Mouse (Mus musculus) stomach, embryonic 16.5 days (tissue): ENCODE results near the gene Abr. TPM values are rescaled to one million over a fixed set of nuclear protein-coding genes. Genes with fewer than 3 reads are reported as not detected.

ENCODE experiments used
- ATAC-seq: fragments of 200-750 bp; cut with Nextera tagmentation; 2 replicates; pipeline ENCODE4 v1.8.0; 2017; ENCODE audit warnings: moderate number of reproducible peaks, moderate TSS enrichment; ENCODE audit not compliant: insufficient read depth, low FRiP score
- H3K27ac ChIP-seq: fragments of 300-500 bp; sonication (generic); 2 replicates; pipeline ENCODE4 v1.5.1; 2014; ENCODE audit warnings: low read length
- H3K27me3 ChIP-seq: fragments of 300-500 bp; sonication (generic); 2 replicates; pipeline ENCODE4 v1.6.1; 2014; ENCODE audit warnings: low read length, control low read depth, mixed read lengths; ENCODE audit not compliant: control insufficient read depth, insufficient read depth
- H3K36me3 ChIP-seq: fragments of 300-500 bp; sonication (generic); 2 replicates; pipeline ENCODE4 v1.6.1; 2014; ENCODE audit warnings: low read length; ENCODE audit not compliant: control insufficient read depth, insufficient read depth
- H3K4me1 ChIP-seq: fragments of 300-500 bp; sonication (generic); 2 replicates; pipeline ENCODE4 v1.6.1; 2014; ENCODE audit warnings: low read length, control low read depth, mixed read lengths; ENCODE audit not compliant: control insufficient read depth, insufficient read depth
- H3K4me2 ChIP-seq: fragments of 300-500 bp; sonication (generic); 2 replicates; pipeline ENCODE4 v1.6.1; 2014; ENCODE audit warnings: low read depth, low read length, mixed read lengths
- H3K4me3 ChIP-seq: fragments of 300-500 bp; sonication (generic); replicated peaks from 2 replicates; pipeline ENCODE4 v1.5.1; 2014; ENCODE audit warnings: mild to moderate bottlenecking, low read length
- H3K9ac ChIP-seq: fragments of 300-500 bp; sonication (generic); 2 replicates; pipeline ENCODE4 v1.6.1; 2014; ENCODE audit warnings: low read length
- H3K9me3 ChIP-seq: fragments of 300-500 bp; sonication (generic); replicated peaks from 2 replicates; pipeline ENCODE4 v1.6.1; 2016; ENCODE audit warnings: low read length, control low read depth; ENCODE audit not compliant: control insufficient read depth
- WGBS: fragments of 180-500 bp; shearing (Covaris S2); extraction: QIAGEN DNeasy Blood & Tissue Kit; methylation state at CpG from one replicate; pipeline ENCODE4 v1.1.7; 2014; 5-methylcytosine and 5-hydroxymethylcytosine counted together
- polyA plus RNA-seq: library from polyadenylated mRNA; unstranded; fragments of >200 nt; fragmentation: Nextera tagmentation; extraction: Ambion mirVana; gene quantifications from 2 replicates; pipeline ENCODE4 v1.2.1, GENCODE M21; 2015

Gene Abr
- polyA plus RNA-seq, 1 experiment from 2014 or later: 28.8 TPM

DNA sequence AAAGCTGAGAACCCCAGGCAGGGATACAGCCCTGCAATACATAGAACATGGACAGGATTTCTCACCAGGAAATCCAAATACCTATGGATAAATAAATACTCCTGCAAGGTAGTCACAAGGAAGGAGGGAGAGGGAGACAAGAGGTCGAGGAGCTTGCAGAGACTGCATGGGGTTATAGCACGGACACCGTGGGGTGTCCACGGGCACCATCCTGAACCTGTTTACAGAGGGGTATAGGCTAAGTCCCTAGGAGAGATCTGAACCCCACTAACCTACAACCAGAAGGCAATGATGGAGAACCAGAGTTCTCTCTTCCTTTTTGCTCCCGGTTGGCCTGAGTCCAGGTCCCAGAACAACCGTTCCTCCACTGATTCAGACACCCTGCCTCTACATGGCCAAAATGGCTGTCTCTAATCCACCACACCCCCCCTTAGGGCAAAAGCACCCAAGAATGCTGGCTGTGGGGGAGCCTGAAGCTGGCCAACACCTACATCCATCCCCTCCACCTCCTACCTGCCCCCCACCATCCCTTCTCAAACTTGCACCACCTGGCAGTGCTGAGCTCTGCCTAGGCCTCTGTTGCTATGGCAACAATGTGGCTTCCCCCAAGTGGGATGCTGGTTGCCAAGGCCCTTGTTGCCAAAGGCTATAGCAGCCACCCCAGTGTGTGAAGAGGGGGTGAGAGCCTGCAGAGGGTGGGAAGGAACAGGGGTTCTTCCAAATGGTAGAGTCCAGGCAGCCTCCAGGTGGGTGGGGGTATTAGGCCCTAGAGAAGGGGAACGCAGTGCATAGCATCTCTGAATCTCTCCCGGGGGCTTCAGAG lies 114.6 kb downstream of the Abr start:
- Histone ChIP-seq H3K9ac (no peak overlapping the region), H3K9me3 (no peaks in the 10 kb centered on the region), H3K36me3 (no peaks in the 10 kb centered on the region), H3K4me2 (no peak overlapping the region), H3K4me3 (no peak overlapping the region), H3K4me1 (no peaks in the 10 kb centered on the region; the same call in 1 of the 2 replicates), H3K27me3 (no peaks in the 10 kb centered on the region), H3K27ac (no peak overlapping the region)
- no peak for ATAC-seq
- WGBS: 78% methylated on average over 8 of the region's 8 CpGs

DNA sequence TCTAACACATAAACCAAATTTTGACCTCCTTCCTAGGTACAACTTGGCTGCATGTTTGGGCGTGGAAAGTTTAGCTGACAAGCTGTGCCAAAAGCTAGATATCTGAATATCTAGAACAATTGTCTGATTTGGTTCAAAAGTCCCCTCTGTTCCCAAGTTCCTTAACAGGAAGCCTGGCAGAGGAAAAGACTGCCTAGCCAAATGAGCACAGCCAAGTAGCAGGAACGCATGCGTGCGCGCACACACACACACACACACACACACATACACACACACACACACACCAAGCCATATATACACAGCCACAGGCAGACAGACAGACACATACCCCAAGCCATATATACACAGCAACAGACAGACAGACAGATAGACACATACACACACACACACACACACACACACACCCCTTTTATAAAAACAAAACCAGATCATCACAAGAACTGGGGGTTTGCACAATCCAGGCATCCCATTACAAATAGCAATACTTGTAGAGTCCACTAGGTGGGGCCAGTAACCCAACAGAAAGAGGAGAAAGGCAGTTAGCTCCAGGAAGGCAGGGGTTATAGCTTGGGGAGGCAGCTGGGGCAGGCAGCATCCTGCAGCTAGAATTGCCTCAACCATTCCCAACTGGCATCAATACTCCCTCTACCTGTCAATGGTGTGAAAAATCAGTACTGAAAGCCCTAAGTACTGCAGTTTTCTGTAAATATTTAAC lies 115.4 kb downstream of the Abr start:
- H3K9me3 ChIP-seq: no peaks in the 10 kb centered on the region
- no peaks in the 10 kb centered on the region for H3K27me3 ChIP-seq
- WGBS: 81% methylated on average over 5 of the region's 5 CpGs
- no peaks in the 10 kb centered on the region; the same call in 1 of the 2 replicates for H3K4me1 ChIP-seq
- no peak overlapping the region for H3K4me2 ChIP-seq
- no peaks in the 10 kb centered on the region for H3K36me3 ChIP-seq
- H3K4me3 ChIP-seq: no peak overlapping the region
- no peak overlapping the region for H3K9ac ChIP-seq
- no peak overlapping the region for H3K27ac ChIP-seq
- no peak for ATAC-seq

DNA sequence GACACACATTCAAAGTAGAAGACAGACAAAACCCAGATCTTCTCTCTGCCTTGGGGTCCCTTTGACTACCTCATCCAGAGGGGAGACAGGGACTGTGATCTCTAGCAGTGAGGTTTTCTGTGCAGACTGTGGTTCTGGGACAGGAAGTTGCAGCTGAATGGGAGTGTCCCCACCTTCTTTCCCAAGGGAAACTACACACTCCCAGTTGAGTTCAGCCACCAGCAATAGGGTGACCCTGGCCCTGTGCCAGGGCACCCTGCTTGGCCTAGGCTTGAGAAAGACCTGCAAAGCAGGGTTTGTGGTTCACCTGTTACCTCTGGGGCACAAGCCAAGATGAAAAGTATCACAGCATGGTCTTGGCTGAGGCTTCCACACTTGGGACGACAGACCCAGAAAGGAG lies 117.0 kb downstream of the Abr start:
- Histone ChIP-seq H3K27me3 (no peaks in the 10 kb centered on the region), H3K36me3 (no peaks in the 10 kb centered on the region), H3K9ac (no peak overlapping the region), H3K9me3 (no peaks in the 10 kb centered on the region), H3K4me1 (no peaks in the 10 kb centered on the region; the same call in 1 of the 2 replicates), H3K4me3 (no peak overlapping the region), H3K4me2 (no peak overlapping the region), H3K27ac (no peak overlapping the region)
- WGBS: 95% methylated on average over 1 of the region's 1 CpGs
- no peak for ATAC-seq

DNA sequence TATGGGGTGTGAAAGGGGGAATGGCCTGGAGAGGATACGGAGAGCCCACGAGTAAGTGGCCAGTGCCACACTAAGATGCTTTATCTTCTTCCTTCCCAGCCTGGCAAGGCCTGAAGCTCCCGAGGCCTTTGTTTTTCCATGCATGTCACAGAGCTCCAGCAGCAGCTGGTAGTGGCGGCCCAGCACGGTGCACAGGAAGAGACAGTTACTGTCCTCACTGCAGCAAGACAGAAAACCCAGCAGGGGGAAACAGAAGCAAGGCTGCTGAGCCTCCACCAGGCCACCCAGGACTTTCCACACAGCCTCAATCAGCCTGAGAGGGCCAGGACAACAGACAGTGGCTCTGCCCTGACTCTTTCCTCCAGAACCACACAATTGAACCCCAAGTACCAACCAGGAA lies 118.1 kb downstream of the Abr start:
- Histone ChIP-seq H3K4me1 (peaks cover 4% of the 10 kb centered on the region; the same call in 1 of the 2 replicates), H3K36me3 (no peaks in the 10 kb centered on the region), H3K9ac (no peak overlapping the region), H3K4me3 (no peak overlapping the region), H3K9me3 (no peaks in the 10 kb centered on the region), H3K27ac (no peak overlapping the region), H3K27me3 (no peaks in the 10 kb centered on the region), H3K4me2 (no peak overlapping the region)
- ATAC-seq: no peak
- WGBS: 46% methylated on average over 5 of the region's 5 CpGs

DNA sequence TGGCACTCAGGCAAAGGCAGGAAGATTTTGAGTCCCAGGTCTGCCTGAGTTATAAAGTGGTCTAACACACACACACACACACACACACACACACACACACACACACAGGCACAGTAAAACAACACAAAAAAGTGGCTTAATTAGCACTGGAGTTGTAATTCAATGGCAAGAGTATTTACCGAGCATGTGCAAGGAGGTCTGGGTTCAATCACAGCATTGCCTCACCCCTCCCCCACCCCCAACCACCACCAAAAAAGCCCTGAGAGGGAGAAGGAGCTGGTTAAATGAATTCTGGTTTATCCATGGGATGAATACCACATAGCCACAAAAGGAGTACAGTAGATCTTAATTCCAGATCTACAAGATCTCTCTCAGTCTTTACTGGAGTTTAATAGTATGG lies 122.1 kb downstream of the Abr start:
- peaks cover 21% of the 10 kb centered on the region for H3K4me1 ChIP-seq
- ATAC-seq: no peak
- H3K27me3 ChIP-seq: no peaks in the 10 kb centered on the region
- no peak overlapping the region for H3K4me3 ChIP-seq
- 18% methylated on average over 1 of the region's 1 CpGs for WGBS
- H3K36me3 ChIP-seq: no peaks in the 10 kb centered on the region
- no peak overlapping the region for H3K4me2 ChIP-seq
- no peak overlapping the region; the same call in 1 of the 2 replicates for H3K27ac ChIP-seq
- H3K9ac ChIP-seq: no peak overlapping the region
- H3K9me3 ChIP-seq: no peaks in the 10 kb centered on the region

DNA sequence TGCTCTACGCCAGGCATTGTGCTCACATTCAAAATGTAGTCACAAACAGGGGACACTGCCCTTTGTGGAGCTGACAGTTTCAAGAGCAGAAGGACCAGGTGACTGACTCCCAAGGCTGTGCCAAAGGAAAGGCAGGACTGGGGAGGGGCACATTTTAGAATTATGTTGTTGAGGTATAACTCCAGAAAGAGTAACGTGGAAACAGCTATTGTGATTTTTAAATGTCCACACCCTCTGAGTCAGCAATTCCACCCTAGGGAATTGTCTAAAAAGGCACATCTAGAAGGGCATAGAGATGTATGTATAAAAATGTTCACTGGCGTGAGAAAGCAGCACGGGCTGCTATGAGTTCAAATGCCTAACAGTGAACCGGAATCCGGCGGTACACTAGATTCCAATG lies 122.5 kb downstream of the Abr start:
- WGBS: 72% methylated on average over 7 of the region's 7 CpGs

DNA sequence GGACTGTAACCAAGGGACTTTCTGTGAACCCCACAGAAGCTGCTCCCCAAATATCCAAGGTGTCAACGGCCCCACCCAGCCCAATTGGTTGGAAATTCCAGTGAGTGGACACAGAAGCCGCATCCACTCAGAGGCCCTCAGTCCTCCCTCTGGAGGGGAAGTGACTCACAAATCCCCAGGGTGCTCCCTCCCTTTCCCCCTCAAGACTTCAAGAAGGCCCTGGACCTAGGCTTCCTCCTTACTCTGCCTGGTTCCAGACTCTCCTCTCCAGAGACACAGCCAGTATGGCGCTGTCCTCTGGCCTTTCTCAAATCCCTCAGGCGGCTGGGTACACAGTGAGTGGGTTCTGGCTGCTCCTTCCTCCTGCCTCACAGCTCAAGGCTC lies 124.4 kb downstream of the Abr start:
- Histone ChIP-seq H3K4me2 (no peak overlapping the region), H3K27me3 (no peaks in the 10 kb centered on the region), H3K9me3 (no peaks in the 10 kb centered on the region), H3K4me1 (peaks cover 33% of the 10 kb centered on the region), H3K36me3 (no peaks in the 10 kb centered on the region), H3K9ac (peak overlapping the region; percentile 43; the same call in 1 of the 2 replicates), H3K27ac (no peak overlapping the region), H3K4me3 (no peak overlapping the region)
- WGBS: 76% methylated on average over 4 of the region's 4 CpGs
- ATAC-seq: no peak

More for the DNA sequence above, 122.5 kb downstream of the Abr start:
- no peak overlapping the region; the same call in 1 of the 2 replicates for H3K27ac ChIP-seq
- H3K4me3 ChIP-seq: no peak overlapping the region
- H3K4me1 ChIP-seq: peaks cover 21% of the 10 kb centered on the region
- H3K27me3 ChIP-seq: no peaks in the 10 kb centered on the region
- no peaks in the 10 kb centered on the region for H3K9me3 ChIP-seq
- ATAC-seq: no peak
- H3K4me2 ChIP-seq: no peak overlapping the region
- H3K36me3 ChIP-seq: no peaks in the 10 kb centered on the region
- H3K9ac ChIP-seq: no peak overlapping the region

DNA sequence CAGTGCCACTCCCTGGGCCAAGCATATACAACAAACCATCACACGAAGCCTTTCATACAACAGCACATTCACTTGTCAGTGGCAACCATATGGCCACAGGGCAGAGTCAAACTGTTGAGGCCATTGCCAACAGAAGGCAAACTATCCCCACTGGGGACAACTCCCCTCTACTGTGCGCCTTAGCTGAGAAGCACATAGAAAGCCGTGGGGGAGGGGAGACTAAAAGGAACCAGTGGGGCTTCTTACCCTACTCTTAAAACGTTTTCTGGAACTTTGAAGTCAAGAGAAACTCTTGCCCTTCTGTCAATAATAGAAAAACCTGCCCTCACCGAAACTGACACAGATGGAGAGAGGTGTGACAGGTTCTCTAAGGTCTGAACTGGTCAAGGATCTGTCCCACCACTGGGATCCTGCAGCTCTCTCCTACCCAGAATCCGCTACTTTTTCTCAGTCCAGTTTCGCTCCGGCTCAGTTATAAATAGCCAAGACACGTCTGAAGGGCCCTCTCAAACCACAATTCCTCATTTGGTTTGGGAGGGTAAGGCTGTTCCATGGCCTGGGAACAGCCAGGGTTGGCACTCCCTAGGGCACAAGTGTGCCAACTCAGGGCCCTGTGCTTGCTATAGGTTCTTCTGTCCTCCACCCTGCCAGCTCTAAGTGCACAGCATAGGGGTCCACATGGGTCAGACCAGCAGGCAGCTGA lies 124.9 kb downstream of the Abr start:
- Histone ChIP-seq H3K4me3 (no peak overlapping the region), H3K36me3 (no peaks in the 10 kb centered on the region), H3K27ac (no peak overlapping the region), H3K27me3 (no peaks in the 10 kb centered on the region), H3K4me2 (no peak overlapping the region), H3K9ac (no peak overlapping the region), H3K4me1 (peaks cover 39% of the 10 kb centered on the region), H3K9me3 (no peaks in the 10 kb centered on the region)
- 67% methylated on average over 9 of the region's 9 CpGs for WGBS
- ATAC-seq: no peak
